Mouse (Mus musculus) retina, embryonic 14.5 days (tissue): Measurements from ENCODE around the gene Ankrd34a.
"Not testable (repeated sequence)": the region's sequence is repeated elsewhere in the genome, so short reads cannot be mapped to it uniquely, and the experiment has no call there.

ENCODE experiments used
- DNase-seq: peaks from one replicate; pipeline ENCODE4 v3.0.0-alpha.2; 2015; ENCODE audit warnings: low spot score

Gene Ankrd34a

DNA sequence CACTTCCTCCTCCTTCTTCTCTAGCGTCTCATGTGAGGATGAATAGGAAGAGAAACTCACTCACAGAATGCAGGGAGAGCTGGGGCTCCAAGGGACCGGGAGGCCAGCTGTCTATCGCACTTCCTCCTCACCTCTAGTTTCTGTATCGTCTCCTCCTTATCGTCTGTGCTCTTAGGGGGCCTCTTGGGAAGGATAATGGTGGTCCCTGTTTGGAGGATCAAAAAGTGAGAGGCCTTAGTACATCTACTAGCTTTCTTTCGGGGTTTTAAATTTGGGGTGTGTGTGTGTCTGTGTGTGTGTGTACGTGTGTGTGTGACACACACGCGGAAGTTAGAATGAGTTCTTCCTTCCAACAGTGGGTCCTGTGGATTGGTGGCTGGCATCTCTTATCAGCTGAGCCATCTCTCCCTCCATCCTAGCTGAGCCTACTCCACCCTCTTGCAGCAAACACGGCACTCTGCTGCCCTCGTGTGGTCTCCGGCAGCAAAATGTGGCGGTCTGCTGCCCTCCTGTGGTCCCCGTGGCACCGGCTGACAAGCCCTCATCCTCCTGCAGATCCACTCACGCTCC, 16.5 kb upstream of the Ankrd34a start:
- DNase-seq, result peak; percentile 94

DNA sequence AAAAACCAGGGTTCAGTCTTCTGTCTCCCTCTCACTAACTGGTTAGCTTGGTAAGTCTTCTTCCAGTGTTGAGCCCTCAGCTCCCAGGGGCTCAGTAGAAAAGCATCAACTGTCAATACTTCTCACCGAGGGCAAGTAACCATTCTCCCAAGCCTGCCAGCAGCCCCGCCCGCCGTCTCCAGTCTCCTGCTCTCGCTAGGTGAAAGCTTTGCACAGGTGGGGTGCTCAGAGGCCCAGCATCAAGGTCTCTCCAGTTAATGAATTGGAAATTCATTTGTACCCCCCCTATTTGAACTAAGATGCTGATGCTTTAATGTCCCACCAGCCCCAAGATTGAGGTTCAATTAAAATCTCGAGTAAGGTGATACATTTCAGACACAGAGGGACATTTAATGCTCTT, 15.3 kb upstream of the Ankrd34a start:
- DNase-seq, result no peak

- no peak for DNase-seq
Observed at GRCm38 (mm10) chr3:96581771-96582515, 14.5 kb upstream of the Ankrd34a start.

GRCm38 (mm10) chr3:96583386-96583785, 13.1 kb upstream of the Ankrd34a start:
- DNase-seq, result no peak

- DNase-seq, result no peak
Observed at GRCm38 (mm10) chr3:96590657-96591056, 5.8 kb upstream of the Ankrd34a start.

DNA sequence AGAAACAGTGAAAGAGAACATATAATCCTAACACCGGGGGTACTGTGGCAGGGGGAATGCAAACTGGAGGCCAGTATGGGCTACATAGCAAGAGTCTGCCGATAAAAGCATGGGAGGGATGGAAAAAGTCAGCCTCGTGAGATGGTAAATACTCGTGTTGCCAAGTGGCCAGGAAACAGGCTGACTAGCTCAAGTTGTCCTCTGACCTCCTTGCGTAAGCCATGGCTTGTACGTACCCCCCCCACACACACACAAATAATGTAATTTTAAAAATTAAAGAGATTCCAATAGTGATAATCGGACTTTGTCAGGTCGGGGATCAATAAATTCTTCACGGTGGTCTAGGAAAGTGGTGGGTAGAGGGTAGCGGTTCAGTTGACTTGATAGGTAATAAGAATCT, 3.1 kb upstream of the Ankrd34a start:
- peak; percentile 44 for DNase-seq

- DNase-seq, result peak; percentile 91
Observed at GRCm38 (mm10) chr3:96593790-96594560, 2.5 kb upstream of the Ankrd34a start, which contains the start of gene Polr3gl. Gene Polr3gl, minus strand, starts transcription at chr3:96594181.

DNA sequence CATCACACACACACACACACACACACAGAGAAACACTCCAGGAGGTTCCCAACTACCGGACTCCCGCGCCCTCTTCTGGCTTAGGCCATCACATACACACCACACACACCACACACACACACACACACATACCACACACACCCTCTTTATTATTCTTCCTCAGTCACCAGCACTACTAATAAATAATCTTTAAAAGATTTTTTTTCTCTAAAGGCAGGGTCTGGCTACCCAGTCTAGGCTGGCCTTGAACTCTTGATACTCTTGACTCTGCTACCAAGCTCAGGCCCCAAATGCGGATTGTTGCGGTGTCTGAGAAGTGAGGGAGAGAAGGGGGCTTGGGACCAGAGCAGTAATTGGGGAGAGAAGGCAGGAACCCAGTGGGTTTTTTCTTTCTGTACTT, 1.6 kb upstream of the Ankrd34a start:
- DNase-seq, result no peak

DNA sequence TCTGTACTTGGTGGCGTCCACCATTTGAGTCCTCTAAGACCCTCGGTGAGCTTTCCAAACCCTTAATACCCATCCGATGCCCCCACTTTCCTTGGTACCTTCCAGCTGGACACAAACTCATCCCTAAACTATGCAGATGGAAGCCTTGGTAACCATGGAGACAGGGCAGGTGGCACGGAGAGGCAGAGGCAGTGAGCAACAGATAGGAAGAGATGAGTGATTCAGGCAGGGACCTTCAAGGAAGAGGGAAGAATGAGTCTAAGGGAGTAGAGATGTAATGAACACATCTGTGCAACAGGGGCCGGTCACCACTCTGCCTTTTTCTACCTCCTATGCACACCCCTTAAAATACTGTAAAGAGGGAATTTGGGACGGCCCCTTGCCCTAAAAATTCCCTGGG, 775 bp upstream of the Ankrd34a start:
- DNase-seq, result peak; percentile 40

DNA sequence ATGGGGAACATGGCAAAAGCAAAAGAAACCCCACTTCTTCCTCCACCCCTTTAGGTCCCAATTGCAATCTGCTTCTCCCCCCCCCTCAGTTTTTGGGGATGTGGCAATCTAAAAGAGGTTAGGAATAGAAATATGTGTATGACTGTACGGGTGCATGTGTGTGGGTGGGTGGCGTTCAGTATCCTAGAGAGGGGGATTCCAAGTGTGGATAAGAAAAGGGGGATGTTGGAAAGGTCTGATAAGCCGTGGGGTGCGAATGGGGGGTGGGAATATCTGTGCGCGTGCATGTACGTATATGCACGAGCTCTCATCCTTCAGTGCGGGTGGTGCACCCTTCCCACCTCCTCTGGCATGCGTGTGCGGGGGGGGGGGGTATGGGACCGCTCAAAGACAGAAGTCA, 419 bp downstream of the Ankrd34a start:
- DNase-seq, result no peak

GRCm38 (mm10) chr3:96597435-96597891, 1.0 kb downstream of the Ankrd34a start:
- peak; percentile 62 for DNase-seq

DNA sequence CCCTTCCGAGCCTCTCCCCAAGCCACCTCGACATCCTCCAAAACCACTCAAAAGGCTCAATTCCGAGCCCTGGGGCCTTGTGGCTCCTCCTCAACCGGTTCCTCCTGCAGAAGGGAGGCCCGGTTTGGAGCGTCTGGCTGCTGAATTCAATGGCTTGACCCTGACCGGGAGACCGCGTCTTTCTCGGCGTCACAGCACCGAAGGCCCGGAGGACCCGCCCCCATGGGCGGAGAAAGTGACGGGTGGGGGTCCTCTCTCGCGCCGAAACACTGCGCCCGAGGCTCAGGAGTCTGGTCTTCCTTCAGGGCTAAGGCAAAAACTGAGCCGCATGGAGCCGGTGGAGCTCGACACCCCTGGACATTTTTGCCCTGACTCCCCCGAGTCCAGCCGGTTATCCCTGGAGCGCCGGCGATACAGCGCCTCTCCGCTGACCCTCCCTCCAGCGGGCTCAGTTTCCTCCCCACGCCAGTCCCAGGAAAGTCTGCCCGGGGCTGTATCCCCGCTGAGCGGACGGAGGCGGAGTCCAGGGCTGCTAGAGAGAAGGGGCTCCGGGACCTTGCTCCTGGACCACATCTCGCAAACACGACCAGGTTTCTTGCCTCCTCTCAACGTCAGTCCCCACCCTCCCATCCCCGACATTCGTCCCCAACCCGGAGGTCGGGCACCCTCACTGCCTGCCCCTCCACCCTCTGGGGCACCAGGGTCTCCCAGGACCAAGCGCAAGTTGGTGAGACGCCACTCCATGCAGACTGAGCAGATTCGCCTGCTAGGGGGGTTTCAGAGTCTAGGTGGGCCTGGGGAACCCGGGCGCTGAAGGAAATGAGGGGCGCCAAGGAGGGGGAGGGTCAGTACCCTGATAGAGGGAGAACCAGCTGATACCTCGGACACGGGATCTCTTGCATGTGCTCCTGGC, 2.0 kb downstream of the Ankrd34a start:
- peak; percentile 79 for DNase-seq

DNA sequence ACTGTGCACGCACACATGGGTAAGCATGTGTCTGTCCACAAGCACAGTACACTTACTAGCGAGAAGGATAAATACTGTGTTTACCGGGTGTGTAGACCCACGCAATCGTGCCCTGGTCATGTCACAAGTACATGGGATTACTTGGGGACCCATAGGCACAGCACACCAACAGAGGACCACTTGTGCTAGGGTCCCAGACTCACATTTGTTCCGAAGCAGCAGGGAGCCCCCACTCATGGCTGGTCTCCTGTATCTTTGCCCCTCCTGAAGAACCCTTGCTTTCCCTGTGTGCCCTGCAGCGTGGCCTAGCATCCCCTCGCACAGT, 2.6 kb downstream of the Ankrd34a start:
- peak; percentile 15 for DNase-seq

GRCm38 (mm10) chr3:96599411-96599810, 3.0 kb downstream of the Ankrd34a start:
- no peak for DNase-seq

DNA sequence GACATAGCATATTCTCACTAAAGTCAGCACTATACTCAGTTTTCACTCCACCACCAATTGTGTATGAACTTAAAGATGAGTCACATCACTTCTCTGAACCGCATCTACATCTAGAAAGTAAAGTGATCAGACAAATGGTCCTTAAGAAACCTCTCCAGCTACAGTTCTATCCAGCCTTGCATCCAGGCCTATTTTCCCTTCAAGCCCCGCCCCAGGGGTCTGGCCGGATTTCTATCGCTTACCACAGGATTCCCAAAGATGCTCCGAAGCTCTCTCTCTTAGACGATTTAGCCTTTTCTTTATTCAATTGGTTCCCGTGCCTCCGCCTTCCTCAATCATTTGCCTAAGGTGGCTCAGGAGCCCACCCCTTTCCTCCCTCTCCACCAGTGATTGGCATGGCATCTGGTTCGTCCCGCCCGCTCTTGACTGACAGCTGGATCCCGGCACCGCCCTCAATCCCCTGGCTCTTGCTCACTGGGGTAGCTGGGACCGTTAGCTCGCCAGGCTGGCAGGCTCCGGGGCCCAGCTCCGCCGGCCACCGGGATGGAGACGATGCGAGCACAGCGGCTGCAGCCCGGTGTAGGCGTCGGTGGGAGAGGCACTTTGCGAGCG, 4.3 kb downstream of the Ankrd34a start, which contains the start of gene Lix1l:
TSS of gene Lix1l (plus strand) at position 511 of the 612 bp plus-strand sequence.
- DNase-seq, result peak; percentile 97

DNA sequence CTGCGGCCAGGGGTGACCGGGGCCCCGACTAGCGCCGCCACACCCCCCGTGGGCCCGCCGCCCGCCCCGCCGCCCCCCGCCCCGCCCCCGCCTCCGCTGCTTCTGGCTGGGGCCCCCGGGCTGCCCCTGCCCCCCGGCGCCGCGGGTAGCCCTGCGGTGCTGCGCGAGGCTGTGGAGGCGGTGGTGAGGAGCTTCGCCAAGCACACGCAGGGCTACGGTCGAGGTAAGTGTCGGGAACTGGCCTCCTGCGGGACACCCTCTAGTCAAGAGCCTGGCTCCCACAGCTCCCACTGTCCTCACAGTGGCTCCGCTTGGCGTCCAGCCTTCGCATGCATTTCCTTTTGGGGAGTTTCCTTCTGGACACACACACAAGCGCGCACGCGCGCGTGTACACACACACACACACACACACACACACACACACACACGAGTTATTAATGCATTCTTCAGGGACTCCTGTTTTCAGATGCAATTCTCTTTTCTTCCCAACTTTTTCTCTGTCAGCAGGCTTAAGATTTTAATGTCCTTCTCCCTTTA, 4.9 kb downstream of the Ankrd34a start:
- DNase-seq, result peak; percentile 66

- no peak for DNase-seq
Observed at GRCm38 (mm10) chr3:96601941-96602703, 5.7 kb downstream of the Ankrd34a start.

DNA sequence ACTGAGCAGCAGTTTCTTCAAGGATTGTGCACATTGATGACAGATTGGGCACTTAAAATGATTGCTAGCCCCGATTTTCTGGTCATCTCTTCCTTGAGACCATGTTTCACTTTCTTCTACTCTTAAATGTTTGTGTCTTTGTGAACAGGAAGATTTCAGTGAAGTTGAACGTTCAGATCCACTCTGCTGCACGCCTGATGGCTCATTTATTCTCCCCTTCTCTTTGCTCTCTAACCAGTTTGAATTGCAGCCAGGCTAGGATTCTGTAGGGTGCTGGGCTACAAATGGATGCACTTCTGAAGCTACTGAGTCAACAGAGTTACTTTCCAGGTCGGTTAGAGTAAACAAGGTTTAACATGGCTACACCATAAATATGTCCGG, 6.3 kb downstream of the Ankrd34a start:
- no peak for DNase-seq

GRCm38 (mm10) chr3:96603311-96603710, 6.9 kb downstream of the Ankrd34a start:
- no peak for DNase-seq

DNA sequence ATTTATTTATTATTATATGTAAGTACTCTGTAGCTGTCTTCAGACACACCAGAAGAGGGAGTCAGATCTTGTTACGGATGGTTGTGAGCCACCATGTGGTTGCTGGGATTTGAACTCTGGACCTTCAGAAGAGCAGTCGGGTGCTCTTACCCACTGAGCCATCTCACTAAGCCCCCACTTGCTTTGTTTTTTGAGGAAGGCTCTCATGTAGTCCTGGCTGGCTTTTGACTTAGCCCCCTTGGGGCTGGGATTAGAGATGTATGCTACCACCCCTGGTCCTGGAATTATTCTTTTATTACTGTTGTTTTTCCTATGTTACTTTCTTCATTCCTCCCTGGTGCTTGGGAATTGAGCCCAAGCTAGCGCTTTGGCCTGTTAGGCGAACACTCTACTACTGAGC, 9.6 kb downstream of the Ankrd34a start:
- not testable (repeated sequence) for DNase-seq
